Mouse (Mus musculus) lung, embryonic 14.5 days (tissue): ENCODE results near the gene Gprc5a. TPM values are rescaled to one million over a fixed set of nuclear protein-coding genes. Genes with fewer than 3 reads are reported as not detected.

Experiments used
- ATAC-seq: fragments of 200-750 bp; cut with Nextera tagmentation; 2 replicates; pipeline ENCODE4 v1.8.0; 2017; ENCODE audit warnings: mild to moderate bottlenecking, moderate TSS enrichment, moderate library complexity; ENCODE audit not compliant: insufficient read depth
- DNase-seq: peaks from one replicate; pipeline ENCODE4 v3.0.0-alpha.2; 2015
- H3K27ac ChIP-seq: fragments of 300-500 bp; sonication (generic); 2 replicates; pipeline ENCODE4 v1.5.1; 2014; ENCODE audit warnings: low read depth, mild to moderate bottlenecking, moderate library complexity
- H3K27me3 ChIP-seq: fragments of 300-500 bp; sonication (generic); 2 replicates; pipeline ENCODE4 v1.6.1; 2014; ENCODE audit warnings: low read length, control low read depth; ENCODE audit not compliant: insufficient read depth
- H3K36me3 ChIP-seq: fragments of 300-500 bp; sonication (generic); 2 replicates; pipeline ENCODE4 v1.6.1; 2014; ENCODE audit warnings: control low read depth; ENCODE audit not compliant: insufficient read depth
- H3K4me1 ChIP-seq: fragments of 300-500 bp; sonication (generic); 2 replicates; pipeline ENCODE4 v1.6.1; 2014; ENCODE audit warnings: antibody characterized with exemption, control low read depth; ENCODE audit not compliant: insufficient read depth
- H3K4me2 ChIP-seq: fragments of 300-500 bp; sonication (generic); 2 replicates; pipeline ENCODE4 v1.6.1; 2014; ENCODE audit warnings: mild to moderate bottlenecking
- H3K4me3 ChIP-seq: fragments of 300-500 bp; sonication (generic); 2 replicates; pipeline ENCODE4 v1.5.1; 2014; ENCODE audit warnings: low read depth, low read length
- H3K9ac ChIP-seq: fragments of 300-500 bp; sonication (generic); 2 replicates; pipeline ENCODE4 v1.6.1; 2014
- H3K9me3 ChIP-seq: fragments of 300-500 bp; sonication (generic); 2 replicates; pipeline ENCODE4 v1.6.1; 2016; ENCODE audit warnings: low read depth, low read length, control low read depth
- CTCF ChIP-seq: IDR thresholded peaks from 2 replicates; pipeline ENCODE4 v1.5.1; 2016; ENCODE audit warnings: antibody characterized with exemption, low read depth
- WGBS: fragments of 180-500 bp; shearing (Covaris S2); extraction: QIAGEN DNeasy Blood & Tissue Kit; methylation state at CpG from one replicate; pipeline ENCODE4 v1.1.7; 2014; 5-methylcytosine and 5-hydroxymethylcytosine counted together
- polyA plus RNA-seq: library from polyadenylated mRNA; unstranded; fragments of >200 nt; fragmentation: Nextera tagmentation; extraction: Ambion mirVana; gene quantifications from 2 replicates; pipeline ENCODE4 v1.2.1, GENCODE M21; 2014

Gene Gprc5a
- polyA plus RNA-seq, 1 experiment from 2014 or later: 42.5 TPM

DNA sequence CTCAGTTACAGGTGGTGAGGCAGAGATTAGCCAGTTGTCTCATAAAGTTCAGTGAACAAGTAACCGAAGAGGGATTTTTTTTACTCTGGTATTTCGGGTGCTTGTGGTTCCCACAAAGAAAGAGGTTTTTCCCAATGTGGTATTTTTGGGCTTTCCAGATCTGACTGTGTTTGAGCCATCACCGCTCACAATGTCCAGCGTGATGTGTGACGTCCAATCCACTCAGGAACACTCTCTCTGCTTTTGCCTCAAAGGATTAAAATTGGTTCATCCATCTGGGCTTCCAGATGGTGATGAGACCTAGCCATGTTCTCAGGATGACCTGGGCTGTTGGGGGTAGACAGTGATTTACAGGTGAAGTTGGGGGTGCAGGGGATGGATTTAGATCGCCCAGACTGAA is 41.6 kb downstream of the Gprc5a start:
- 86% methylated on average over 6 of the region's 6 CpGs for WGBS
- no peak for ATAC-seq

DNA sequence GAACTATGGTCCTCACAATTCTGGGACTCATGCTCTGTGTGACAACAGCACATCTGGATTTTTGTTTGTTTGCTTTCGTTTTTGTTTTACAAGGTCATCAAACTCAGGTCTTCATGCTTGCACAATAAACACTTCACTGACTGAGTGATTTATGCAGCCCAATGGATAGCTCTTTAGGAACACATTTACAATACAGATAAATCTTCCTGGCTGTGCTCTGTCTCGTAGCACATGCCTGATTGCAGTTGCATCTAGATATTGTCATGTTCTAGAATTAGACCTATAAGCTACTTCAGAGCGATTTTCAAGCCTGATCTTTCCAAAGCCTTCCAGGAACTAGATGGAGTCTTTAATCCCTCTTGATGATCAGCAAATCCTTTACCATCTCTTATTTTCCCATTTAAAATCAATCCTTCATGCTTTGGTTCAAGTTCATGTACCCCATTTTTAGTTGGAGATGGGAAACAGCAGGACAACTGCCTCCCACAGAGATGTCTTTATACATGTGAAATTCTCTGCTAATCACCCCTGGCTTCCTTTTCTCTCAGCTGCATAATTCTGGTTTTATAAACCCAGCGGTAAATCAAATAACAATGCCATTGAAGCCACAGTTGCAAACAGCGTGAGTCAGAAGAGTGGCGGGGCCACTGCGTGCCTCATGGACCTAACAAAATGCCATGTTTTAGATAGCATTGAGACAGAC is 47.1 kb downstream of the Gprc5a start:
- 22% methylated on average over 7 of the region's 7 CpGs for whole genome bisulfite sequencing

More for the DNA sequence above, 41.6 kb downstream of the Gprc5a start:
- H3K4me3 ChIP-seq: no peak overlapping the region
- H3K4me1 ChIP-seq: no peaks in the 10 kb centered on the region
- no peak overlapping the region for H3K9ac ChIP-seq
- H3K4me2 ChIP-seq: no peak overlapping the region
- DNase-seq: no peak
- no peak overlapping the region for H3K27ac ChIP-seq
- no peaks in the 10 kb centered on the region for H3K9me3 ChIP-seq
- TF ChIP-seq CTCF: no peak
- H3K36me3 ChIP-seq: no peaks in the 10 kb centered on the region
- H3K27me3 ChIP-seq: no peaks in the 10 kb centered on the region

DNA sequence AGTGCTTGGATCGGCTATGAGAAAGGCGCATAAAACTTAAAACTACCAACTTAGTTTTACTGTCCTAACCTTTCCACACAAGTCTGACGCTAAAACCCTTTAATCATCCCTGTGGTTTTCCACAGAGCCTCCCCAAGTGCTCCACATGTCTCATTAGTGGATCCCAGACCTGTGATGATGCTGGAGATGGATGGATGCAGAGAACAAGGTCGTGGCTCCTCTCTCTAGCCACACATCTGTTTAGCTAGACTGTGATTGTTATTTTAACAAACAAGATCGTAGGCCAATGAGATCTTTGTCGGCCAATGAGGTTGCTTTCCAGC is 47.6 kb downstream of the Gprc5a start:
- DNase-seq: no peak
- ATAC-seq: no peak

More for the DNA sequence above, 47.1 kb downstream of the Gprc5a start:
- Histone ChIP-seq H3K27ac (no peak overlapping the region), H3K4me2 (no peak overlapping the region), H3K4me3 (no peak overlapping the region), H3K4me1 (no peaks in the 10 kb centered on the region), H3K9ac (no peak overlapping the region), H3K9me3 (no peaks in the 10 kb centered on the region), H3K36me3 (no peaks in the 10 kb centered on the region), H3K27me3 (no peaks in the 10 kb centered on the region)
- no peak for TF ChIP-seq CTCF
- ATAC-seq: no peak
- no peak for DNase-seq

DNA sequence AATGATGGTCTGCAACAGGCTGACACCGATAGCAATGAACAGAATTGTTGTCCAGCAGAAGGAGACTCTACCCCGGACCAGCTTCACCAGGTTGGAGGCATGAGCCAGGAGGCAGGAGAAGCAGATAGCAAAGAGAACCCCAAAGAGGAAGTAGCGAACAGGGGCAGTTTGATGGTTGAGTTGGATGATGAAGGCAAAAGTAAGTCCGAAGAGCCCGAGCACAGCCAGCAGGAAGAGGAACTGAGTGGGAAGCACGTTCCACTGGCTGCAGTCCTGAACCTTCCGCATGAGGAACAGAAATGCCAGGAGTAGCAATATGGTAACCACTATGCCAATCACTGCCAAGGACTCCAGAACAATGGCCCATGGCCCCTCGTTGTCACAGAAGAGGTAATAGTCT is 51.0 kb downstream of the Gprc5a start:
- H3K36me3 ChIP-seq: no peaks in the 10 kb centered on the region
- no peak for TF ChIP-seq CTCF
- no peaks in the 10 kb centered on the region for H3K9me3 ChIP-seq
- no peak overlapping the region for H3K27ac ChIP-seq
- no peak for ATAC-seq
- DNase-seq: no peak
- no peak overlapping the region for H3K4me2 ChIP-seq
- H3K9ac ChIP-seq: no peak overlapping the region
- H3K4me3 ChIP-seq: no peak overlapping the region
- H3K27me3 ChIP-seq: no peaks in the 10 kb centered on the region
- H3K4me1 ChIP-seq: no peaks in the 10 kb centered on the region
- WGBS: 92% methylated on average over 8 of the region's 8 CpGs

More for the DNA sequence above, 47.6 kb downstream of the Gprc5a start:
- WGBS: 24% methylated on average over 6 of the region's 6 CpGs
- H3K4me3 ChIP-seq: no peak overlapping the region
- H3K9ac ChIP-seq: no peak overlapping the region
- no peak overlapping the region for H3K4me2 ChIP-seq
- H3K36me3 ChIP-seq: no peaks in the 10 kb centered on the region
- H3K27ac ChIP-seq: no peak overlapping the region
- no peak for TF ChIP-seq CTCF
- no peaks in the 10 kb centered on the region for H3K4me1 ChIP-seq
- no peaks in the 10 kb centered on the region for H3K9me3 ChIP-seq
- H3K27me3 ChIP-seq: no peaks in the 10 kb centered on the region

DNA sequence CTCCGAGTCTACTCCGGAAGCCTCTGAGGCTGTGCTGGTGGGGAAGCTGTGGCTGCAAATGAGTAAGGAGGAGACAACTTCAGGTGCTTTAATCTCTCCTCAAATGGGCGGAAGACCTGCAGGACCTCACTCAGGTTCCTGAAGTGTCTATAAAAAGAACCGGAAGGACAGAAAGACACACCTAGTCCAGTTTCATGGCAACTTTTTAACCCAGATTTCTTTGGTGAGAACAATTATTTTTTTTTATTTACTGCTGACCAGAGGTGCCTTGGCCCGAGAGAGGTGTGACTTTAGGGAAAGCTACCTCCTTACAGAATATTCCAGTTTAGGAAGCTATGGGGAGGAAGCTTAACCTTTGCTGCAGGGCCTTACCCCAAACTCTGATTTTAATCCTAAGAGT is 52.7 kb downstream of the Gprc5a start, which contains the start of gene Gprc5d:
TSS of gene Gprc5d (minus strand) at position 101 of the 400 bp plus-strand sequence.
- Histone ChIP-seq H3K9ac (no peak within 1 kb of the TSS), H3K27me3 (no peaks in the 10 kb centered on the region), H3K4me1 (no peaks in the 10 kb centered on the region), H3K36me3 (no peaks in the 10 kb centered on the region), H3K27ac (no peak within 1 kb of the TSS), H3K9me3 (no peaks in the 10 kb centered on the region), H3K4me2 (no peak within 1 kb of the TSS), H3K4me3 (no peak within 1 kb of the TSS)
- ATAC-seq (no peak), DNase-seq (no peak)
- WGBS: 84% methylated on average over 5 of the region's 5 CpGs
- TF ChIP-seq CTCF: no peak

DNA sequence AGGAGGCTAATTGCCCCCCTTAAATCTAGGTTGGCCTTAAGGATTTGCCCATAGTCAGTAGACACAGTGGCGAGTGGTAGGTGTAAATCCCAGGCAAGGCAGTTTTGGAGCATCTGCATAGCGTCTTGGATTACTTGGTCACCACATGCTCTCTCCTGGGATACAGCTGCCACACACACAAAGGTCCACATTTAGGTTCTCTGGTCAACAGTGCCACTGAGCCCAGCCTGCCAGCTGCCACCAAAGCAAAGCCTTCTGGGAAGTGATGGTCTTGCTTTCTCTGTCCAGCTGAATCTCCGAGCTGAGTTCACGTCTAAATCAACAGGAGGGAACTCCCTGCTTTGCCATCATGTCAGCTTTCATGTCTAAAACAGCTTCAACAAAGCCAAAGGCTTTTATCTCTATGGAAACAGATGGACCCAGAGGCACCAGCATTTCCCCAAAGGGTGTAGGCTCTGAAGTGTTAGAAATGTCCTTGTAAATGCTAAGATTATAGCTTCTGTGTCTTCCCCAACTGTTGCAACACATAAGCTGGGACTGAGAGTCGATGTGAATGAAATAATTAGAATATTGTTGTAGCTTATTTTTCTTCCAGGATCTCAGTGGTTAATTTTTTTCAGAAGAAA is 59.4 kb downstream of the Gprc5a start:
- Histone ChIP-seq H3K9ac (no peak overlapping the region), H3K4me2 (no peak overlapping the region), H3K36me3 (no peaks in the 10 kb centered on the region), H3K27ac (no peak overlapping the region), H3K9me3 (no peaks in the 10 kb centered on the region), H3K4me3 (no peak overlapping the region), H3K4me1 (no peaks in the 10 kb centered on the region), H3K27me3 (no peaks in the 10 kb centered on the region)
- no peak for DNase-seq
- no peak for ATAC-seq
- TF ChIP-seq CTCF: no peak
- WGBS: 47% methylated on average over 5 of the region's 5 CpGs

DNA sequence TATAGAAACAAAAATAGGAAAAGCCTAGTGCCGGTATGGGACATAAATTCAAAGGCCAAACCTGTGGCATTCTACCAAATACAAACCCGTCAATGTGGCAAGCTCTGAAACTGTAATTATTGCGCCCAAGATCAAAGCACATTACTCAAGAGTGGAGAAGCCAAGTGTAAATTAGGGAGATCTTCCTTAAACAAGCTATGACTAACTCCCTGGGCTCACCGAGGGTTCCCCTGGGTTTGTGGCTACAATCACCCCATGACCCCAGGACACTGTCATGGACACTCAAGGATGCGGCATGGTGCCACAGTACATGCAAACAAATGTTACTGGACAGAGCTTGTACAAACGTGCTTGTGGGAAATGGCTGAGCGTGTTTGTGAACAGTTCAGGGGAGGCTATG is 67.6 kb downstream of the Gprc5a start:
- no peak for DNase-seq
- Histone ChIP-seq H3K27me3 (no peaks in the 10 kb centered on the region), H3K27ac (no peak overlapping the region), H3K4me1 (peaks cover 16% of the 10 kb centered on the region), H3K9me3 (no peaks in the 10 kb centered on the region), H3K9ac (no peak overlapping the region), H3K4me2 (no peak overlapping the region), H3K36me3 (no peaks in the 10 kb centered on the region), H3K4me3 (no peak overlapping the region)
- 75% methylated on average over 7 of the region's 7 CpGs for WGBS
- ATAC-seq: no peak
- no peak for TF ChIP-seq CTCF
